Mouse (Mus musculus) lung, postnatal 10 days (tissue): Measurements from ENCODE around the gene Dand5.
A peak's percentile ranks its signal among the peaks of the same experiment; 100 is the strongest.

Experiments used
- DNase-seq: peaks from one replicate; pipeline ENCODE4 v3.0.0; 2021

The Dand5 gene

DNA sequence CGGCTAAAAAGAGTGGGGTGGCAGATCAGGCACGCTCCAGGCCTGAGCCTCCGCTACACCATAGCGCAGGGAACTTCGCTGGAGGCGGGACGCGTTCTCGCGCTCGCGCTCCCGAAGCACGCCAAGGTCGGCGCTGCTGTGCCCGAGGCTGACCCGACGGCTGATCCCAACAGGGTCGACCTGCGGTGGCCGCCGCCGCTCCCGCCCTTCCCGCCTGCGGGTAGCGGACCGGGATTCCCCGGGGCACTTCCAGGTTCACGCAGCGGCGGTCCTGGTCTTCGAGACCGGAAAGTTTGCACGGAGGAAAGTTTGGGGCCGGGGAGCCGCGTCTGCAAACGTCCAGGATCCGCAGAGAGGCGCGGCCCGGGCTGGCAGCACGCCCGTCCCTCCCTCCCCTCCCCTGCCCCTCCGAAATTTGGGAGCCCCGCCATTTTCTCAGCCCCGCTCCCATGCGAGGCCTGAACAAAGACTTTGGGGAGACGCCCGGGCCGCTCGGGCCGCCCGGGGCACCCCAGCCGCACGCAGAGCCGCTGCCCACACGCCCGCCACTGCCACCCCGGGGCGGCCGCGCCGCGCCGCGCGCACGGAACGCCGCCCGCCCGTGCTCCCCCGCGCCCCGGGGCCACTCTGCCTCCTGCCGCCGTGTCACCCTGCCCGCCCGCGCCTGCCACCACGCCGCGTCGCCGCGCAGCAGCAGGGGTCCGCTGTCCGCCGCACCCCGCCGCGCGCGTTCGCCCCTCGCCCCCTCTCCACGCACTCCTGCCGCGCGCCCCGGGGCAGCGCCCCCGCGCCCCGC, 23.3 kb downstream of the Dand5 start:
- DNase-seq, result peak; percentile 74

DNA sequence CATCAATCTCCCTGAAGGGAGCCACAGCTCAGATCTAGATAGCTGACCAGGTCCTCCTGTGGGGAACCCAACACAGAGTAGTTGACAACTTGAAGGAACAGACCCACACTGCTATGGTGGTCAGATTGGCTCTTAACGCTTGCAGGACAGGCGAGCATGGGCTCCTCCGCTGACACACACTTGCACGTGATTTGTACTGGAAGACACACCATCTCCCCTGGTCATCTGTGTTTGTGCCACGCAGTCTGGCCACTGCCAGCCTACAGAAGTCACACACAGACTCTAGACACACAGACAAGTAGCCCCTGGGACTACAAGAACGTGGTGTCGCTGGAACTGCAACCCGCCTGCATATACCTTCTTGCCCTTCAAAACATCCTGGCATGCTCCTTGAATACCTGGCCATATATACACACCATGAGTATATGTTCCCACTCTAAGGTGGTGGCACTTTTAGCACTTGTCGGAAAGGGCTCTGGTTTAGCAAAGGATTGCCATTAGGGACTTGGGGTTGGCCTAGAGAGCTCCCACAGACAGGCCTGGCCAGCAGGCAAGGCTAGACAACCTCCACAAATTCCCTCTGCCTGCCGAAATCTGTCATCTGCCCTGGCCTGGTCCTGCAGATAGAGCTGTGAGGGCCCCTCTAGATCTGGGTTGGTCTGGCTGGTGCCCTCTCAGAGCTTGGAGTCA, 24.0 kb downstream of the Dand5 start:
- no peak for DNase-seq

DNA sequence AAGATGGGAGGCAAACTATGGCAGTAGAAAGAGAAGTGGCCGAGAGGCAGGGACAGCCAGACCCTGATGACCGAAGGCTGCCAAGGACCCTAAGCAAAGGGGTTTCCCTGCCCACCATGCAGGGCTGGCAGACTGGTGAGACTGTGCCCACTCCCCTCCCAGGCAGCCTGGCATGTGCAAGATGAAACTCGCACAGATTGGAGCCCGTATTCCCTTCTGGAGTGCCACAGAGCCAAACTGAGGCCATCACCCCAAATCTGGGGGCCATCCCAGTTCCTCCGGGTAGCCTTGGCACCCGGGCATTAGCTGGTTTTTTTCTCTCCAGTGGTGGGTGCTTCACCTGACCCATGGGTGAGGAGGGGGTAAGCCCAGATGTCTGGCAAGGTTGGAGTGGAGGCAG, 24.7 kb downstream of the Dand5 start:
- DNase-seq, result no peak

DNA sequence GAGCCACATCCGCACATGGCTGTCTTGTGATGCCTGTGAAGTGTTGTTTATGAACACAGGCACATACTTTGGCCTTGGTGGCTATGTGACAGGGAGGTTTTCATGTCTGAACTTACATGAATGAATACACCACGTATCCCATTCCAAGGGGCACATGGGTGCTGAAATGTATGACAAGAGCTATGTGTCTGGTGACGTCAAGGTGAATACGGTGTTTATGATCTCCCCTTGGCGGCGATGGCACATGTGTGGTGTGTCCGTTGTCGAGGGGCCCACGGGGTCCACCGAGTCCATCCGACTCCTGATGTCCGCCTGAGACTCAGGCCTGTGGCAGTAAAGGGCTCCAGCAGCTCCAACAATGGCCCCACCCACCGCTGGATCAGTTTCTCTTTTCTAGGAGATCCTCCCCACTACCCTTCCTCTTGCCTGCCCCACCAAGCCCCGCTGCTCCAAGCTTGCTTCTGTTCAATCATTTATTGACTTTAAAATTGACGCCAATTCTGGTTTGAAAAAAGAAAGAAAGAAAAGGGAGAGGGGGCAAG, 25.3 kb downstream of the Dand5 start:
- DNase-seq, result no peak

DNA sequence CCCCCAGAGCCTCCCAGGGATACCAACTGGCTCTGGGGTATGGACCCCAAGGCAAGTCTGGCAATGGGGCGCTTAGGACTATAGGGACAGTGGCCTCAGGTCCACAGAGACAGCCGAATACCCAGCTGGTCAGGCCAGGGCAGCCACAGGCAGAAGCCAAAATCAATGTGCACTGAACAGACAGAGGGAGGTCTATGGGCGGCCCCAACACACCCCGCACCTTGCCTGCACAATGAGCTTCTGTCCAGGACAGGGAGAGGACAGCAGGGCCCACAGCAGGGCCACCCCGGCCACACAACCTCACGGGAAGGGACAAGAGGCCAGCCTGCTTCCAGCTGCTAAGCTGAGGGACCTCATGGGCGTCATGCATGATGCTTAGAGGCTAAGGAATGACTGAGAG, 28.1 kb downstream of the Dand5 start:
- DNase-seq, result peak; percentile 43

DNA sequence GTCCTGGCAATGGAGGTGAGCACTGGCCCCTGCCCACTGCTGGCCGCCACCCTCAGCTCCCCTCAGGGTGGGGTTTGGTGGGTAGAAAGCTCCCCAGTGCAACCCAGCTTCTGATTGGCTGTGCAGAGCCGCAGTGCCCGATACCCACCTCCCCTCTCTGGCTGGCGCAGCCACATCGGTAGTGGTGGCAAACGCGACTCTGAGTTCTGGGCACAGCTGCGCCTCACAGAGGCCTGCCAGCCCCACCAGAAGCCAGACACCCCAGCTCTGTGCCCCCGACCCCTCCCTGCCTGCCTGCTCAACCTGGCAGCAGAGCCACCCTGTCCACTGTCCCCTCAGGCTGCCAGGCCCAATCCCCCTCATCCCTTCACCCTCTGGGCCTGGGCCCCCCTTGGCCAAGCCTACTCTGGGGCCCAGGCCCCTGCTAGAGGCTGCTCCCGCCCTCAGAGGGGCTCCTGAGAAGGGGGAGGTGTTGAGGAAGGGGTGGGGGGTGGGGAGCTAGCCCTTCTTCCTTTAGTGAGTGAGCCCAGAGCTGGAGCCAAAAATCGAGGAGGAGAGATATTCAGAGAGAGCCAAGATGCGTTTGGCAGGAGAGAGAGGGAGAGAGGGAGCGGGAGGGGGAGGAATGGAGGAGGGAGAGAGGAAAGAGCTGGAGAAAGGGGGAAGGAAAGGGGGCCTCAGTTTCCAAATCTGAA, 28.7 kb downstream of the Dand5 start:
- peak; percentile 87 for DNase-seq

DNA sequence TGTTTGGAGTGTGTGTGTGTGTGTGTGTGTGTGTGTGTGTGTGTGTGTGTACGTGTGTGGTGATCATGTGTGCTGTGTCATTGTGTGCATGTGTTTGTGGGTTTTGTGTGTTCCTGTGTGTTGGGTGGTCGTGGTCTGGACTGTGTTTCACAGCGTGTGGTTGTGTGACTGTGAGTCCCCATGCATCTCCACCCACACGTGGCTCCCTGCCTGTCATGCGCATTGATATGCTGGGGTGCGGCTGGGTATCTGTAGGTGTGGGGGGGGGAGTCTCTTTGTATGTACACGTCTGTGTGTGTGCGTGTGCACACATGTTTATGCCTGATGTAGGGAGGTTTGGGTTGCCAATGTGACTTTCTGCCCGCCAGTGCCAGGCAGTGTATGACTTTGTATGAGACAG, 29.5 kb downstream of the Dand5 start:
- no peak for DNase-seq

DNA sequence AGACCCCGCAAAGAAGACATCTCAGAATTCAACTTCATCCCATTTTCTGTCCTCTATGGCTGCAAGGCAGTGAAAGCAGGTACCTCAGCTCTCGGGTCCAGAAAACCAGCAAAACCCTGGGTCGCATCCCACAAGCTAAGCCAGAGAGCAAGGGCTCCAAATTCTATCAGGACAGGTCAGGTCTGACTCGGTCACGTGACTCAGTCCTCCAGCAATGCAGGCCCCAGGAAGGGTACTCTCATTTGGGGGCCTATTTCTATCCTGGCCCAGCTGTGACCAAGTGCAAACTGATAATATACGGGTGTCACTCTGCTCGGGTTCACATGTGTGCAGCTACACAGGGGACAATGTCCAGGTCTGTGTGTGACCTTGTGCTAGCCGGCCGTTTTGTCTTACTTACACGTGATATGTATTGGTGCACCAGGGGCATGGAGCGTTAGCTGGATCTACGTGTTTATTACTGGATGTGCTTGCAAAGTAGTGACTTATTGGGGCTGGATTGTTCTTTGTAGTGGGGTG, 30.1 kb downstream of the Dand5 start:
- no peak for DNase-seq

DNA sequence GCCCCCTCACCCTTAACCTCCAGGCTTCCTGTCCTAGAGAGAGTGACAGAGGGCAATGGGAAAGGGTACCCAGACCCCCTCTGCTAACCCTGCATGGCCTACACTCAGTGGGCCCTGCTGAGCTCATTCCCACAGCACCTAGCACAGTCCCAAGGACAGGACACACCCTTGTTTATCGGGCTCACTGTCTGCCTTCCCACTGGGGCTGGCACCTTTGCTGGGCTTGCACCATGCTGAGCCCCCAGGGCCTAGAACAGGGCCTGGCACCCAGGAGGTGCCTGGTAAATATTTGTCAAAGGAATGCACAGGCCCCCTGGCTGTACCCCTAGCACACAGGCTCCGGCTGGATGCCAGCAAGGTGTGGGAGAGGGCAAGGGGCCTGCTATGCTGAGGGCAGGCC, 32.1 kb downstream of the Dand5 start:
- no peak for DNase-seq

DNA sequence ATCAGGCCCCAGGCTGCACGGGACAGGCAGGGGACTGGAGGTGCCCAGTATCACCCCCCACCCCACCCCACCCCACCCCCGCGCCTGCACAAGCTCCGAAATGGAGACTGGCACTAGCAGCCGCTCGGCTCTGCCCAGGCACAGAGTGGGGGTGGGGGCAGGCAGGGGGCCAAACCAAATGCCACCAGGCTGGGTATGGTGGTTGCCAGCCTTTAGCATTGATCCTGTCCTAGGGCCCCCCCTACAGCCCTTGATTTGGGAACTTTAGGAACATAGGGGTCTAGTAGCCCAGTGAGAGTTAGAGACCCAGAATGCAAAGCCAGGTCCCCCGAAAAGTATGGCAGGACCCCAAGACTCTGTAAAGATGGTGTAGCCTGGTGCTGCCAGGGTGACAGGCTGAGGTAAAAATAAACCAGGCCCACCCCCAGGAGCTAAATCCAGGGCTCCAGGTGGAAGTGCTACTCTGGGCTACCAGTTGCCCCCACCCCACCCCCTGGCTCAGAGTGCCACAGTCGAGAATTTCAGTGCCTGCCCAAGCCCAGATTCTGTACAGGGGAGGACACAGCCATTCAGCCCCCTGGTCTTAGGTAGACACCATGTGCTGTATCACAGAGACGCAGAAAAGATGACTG, 32.7 kb downstream of the Dand5 start:
- no peak for DNase-seq

DNA sequence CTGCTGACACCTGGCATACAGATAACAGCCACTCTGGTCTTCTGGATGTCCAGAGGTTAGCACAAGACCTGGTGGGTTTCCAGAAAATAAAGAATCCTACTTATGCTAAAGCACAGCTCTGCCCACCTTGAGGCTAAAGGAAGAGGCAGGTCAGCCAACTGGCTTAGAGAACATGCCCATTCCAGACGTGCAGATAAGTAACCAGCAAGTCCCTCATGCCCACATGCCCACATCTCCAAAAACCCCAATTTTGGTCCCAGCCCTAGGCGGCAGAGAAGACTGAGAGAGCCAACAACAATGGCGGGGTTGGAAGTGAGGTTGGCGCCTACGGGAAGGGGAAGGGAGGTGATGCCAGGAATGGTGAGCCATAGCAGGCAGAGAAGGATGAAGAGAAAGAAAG, 33.3 kb downstream of the Dand5 start:
- DNase-seq, result no peak

DNA sequence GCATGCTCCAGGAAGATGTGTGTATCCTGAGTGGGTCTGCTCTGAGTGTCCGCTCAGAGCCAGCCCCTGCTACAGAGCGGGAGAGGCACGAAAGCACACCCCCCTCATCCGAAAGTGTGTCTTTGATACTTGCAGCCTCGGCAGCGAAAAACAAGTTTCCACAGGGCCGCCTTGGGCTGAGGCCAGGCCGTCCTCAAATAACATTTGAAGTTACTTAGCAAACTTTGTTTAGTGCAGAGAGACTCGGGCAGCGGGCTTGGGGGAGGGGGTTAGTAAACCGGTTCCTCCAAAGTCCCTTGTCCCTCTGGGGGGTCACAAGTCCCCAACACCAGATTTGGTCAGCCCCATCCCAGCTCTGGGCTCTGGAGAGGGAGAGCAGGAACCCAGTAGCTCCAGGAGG, 33.7 kb downstream of the Dand5 start:
- DNase-seq, result peak; percentile 93

DNA sequence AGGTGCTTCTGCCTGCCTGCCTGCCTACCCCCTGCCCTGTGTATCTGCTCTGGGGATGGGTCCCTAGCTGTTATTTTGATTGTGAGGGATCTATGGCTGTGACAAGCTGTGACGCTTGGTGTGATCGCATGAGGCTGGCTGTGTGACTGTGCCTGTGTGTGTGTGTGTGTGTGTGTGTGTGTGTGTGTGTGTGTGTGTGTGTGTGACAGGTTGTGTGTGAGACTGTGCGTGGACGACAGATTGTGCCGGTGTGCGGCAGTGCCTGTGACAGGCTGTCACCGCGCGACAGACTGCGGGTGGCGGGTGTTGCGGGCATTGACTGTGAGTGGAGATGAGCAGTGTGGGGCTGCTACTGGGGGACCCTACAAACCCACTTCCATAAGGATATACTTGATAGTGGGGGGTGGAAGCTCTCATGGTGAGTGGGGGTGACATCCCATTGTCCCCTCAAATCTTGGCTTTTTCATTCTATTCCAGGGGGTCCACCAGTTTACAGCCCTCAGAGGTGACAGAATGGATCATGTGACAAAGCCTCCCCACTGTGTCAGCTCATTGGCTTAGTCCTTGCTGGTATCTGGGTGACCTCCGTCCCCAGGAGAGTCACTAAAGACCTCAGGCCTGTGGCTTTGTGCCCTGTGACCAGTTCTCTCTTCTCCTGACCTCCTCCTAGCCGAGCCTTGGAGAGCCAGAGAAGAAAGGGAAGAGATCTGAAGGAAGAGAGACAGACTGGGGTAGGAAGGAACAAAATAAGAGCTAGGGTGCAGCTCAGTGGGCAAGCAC, 34.9 kb downstream of the Dand5 start:
- no peak for DNase-seq

DNA sequence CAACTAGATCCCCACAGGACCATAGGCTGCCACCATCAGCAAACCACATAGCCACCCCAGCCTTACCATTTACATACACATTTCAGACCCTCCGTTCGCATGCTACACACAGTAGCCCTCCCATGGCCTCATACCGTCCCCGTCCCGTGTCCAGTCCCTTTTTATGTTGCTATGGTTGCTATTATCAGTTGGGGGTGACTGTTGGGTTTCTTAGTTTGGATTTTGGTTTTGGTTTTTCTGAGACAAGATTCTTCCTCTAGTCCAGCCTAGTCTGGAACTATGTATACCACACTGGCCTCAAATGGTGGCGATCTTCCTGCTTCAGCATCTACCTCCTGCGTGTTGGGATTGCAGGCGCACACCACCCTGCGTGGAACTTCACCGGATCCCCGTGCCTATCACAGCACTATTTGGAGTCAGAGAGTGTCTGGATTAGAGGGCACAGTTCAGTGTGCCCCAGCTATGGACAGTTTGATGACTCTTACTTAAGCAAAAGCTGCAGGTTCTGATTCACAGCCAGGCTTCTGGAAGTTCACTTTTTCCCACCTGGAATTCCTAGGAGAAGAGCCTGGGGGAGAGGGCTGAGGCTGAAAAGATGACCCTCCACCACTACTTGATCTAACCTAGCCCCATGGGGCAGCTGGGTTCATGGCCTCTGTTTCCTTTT, 35.7 kb downstream of the Dand5 start:
- no peak for DNase-seq

DNA sequence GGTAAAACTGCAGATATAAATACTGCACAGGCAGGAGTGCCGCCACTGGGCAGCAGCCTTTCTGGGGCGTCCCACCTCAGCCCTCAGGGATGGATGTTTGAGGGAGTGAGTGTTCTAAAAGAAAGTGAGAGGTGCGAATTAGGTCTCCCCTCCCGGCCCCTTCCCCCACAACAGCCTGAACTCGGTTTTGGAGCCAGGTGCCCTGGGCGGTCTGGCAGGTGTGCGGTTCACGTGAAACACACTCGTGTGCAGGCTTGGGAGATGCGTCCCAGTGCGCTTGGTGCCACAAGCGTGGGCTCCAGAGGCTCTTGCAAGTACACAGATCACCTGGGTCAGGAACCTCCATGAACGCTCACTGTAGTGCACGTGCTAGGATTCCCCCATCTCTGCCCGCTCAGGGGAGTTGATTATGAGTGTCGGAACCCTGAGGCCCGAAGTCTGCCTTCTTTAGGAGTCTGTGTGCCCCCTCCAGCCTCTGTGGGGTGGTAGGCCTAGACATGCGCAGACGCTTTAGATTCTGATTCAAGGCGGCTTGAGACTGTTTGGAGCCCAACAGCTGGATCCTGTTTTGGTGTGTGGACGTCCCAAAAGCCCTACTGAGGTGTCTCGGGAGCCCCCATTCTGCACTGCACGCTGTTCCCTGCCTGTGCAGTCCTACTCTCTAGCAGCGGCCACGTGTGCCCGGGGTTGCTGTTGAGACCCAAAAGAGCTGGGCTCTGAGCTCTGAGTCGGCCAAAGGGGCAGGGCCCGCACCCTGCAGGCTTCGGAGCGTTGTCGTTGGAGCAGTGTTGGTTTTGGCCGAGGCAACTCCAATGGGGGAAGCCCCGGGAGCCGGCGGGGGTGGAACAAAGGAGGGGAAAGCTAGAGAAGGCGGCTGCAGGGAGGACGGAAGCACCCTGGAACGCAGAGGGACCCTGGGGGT, 36.6 kb downstream of the Dand5 start:
- peak; percentile 92 for DNase-seq

DNA sequence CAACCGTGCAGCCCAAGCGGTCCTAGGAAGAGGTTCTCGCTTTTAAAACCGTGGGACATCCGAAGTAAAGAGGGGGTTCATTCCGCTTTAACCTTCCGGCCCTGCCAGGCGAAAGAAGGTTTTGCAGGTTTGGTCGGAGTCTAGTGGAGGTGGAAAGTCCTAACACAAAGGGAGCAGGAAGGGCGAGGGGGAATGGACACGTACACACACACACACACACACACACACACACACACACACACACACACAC, 37.2 kb downstream of the Dand5 start:
- no peak for DNase-seq

DNA sequence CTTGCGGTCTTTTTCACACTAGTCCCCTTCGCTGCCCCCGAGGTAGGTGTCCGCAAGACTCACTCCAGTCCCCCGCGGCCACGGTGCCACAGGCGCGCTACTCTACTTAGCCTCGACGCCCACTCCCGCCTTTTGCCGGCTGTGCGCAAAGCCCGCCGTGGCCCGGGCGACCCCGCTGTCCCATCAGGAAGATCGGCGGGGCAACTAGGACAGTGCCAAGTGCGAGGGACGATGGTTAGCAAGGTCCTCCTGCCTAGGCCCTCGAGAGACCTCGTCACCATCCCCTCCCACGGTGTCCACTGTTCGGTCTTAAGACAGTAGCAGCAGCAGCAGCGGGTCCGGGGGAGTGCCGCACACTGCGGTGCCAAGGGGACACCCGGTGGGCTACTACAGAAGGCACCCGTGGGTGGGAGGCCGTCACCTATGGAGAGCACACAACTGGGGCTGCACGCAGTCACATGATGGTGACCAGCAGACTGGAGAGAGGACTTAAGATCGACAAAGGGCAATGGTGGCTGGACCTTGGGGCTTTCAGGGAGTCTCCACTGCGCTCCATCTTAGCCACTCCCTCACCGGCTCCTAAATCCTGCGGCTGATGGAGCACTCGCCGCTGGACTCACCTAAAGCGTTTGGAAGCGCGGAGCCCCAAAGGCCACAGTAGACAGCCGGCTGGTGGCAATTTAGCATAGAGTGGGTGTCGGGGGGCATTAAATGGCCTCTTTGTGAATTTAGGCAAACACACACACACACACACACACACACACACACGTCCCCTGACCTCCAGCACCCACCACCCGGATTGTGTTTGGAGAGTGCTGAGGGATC, 37.7 kb downstream of the Dand5 start:
- DNase-seq, result no peak

DNA sequence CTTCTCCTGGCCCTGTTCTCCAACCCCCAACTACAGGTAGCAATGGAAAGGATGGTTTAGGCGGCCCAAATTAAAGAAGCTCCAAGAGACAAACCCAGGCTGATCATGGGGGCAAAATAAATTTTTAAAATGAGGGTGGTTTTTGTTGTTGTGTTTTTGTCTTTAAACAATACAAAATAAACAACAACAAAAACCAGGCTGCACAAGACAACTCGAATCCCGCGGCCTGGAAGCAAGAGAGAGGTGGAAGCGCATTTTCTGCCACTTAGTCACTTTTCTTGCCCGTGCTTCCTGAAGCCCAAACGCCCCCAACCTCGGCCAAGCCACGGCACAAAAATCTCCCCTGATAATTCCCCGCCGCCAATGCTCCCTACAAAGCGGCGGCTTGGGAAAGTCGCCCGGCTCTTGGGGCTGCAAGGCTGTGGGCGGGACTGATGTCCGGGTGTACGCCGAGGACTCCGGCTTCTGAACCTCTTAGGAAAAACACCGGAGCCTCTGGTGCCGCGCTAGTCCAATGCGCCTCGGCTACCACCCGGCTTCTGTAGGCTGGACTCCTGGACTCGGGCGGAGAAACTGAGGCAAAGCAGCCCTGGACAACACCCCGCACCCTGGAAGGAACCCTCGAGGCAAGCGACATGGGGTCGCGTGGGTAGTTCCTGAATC, 38.6 kb downstream of the Dand5 start:
- peak; percentile 68 for DNase-seq

DNA sequence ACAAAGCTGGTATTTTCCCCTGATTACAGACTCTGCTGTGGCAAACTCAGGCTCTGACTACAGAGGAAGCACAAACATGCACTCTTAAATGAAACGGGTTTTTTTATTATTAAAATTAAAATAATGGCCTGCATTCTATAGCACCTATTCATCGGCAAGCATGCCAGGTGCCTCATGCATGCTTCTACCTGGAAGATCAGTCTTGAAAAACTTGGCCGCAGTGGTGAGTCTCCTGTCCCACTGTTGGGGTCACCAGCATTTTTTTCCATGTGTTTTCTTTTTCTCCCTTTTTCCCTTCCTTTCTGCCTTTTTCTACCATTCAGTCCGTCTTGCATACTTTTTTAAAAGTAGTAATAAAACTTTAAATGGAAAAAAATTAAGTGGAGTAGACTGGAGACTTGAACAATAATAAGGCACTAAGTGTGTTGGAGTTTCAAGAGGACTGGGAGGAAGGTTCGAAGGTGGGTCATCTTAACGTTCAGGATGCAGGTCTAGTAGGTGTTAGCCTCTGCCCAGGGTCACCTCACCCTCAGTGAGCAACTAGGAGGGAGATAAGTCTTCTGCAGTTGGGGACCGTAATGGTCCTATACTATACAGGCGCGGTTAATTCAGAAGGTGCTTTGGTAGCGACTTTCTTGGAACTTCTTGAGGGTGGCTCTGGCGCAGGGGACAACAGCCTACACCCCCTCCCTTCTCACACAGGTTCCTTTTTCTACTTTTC, 39.3 kb downstream of the Dand5 start:
- DNase-seq, result no peak
